Mouse (Mus musculus): ENCODE data around the gene Fads2. TPM values are rescaled to one million over a fixed set of nuclear protein-coding genes. Genes with fewer than 3 reads are reported as not detected.

The Fads2 gene
- total RNA-seq, 1 experiment from 2014 or later, result 30.8 TPM

DNA sequence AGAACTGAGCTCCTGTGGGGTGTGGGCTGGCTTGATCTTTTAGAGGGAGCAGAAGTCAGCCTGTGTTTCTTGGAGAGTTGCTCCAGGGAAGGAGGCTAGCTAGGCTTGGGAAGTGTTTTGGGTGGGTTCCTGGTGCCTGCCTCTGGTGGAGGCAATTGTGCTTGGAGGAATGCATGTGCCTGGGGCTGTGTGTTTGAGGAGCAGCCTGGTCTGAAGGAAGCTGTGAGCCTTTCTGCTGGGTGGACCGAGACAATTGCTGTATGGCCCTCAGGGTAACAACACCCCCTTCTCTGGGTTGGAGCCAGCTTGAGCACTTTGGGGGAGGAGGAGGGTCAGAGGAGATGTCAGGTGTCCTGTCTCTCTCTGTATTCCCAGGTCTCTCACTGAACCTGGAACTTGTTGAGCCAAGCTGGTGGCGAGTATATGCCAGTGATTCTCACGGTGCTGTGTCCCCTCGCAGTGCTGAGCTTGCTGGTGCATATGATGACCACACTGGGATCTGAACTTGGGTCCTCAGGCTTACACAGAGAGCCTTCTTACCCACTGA, 82.3 kb downstream of the Fads2 start:
- no peak for ATAC-seq (replicated peaks; ENCODE audit: low read depth, poor library complexity, severe bottlenecking)

DNA sequence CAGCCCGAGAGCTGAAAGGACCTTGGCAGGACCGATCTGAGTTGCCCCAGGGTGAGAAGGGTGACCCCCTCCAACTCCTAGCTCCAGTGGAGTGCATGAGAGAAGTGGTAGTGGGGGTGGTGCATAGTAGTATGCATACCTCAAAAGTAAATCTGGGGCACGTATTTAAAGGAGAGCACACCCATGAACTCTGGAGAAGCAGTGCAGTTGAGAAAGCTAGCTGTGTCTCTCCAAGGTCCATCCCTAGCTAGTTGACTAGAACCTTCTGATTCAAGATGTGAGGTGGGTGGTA, 83.1 kb downstream of the Fads2 start:
- ATAC-seq (replicated peaks; ENCODE audit: low read depth, poor library complexity, severe bottlenecking), result no peak

DNA sequence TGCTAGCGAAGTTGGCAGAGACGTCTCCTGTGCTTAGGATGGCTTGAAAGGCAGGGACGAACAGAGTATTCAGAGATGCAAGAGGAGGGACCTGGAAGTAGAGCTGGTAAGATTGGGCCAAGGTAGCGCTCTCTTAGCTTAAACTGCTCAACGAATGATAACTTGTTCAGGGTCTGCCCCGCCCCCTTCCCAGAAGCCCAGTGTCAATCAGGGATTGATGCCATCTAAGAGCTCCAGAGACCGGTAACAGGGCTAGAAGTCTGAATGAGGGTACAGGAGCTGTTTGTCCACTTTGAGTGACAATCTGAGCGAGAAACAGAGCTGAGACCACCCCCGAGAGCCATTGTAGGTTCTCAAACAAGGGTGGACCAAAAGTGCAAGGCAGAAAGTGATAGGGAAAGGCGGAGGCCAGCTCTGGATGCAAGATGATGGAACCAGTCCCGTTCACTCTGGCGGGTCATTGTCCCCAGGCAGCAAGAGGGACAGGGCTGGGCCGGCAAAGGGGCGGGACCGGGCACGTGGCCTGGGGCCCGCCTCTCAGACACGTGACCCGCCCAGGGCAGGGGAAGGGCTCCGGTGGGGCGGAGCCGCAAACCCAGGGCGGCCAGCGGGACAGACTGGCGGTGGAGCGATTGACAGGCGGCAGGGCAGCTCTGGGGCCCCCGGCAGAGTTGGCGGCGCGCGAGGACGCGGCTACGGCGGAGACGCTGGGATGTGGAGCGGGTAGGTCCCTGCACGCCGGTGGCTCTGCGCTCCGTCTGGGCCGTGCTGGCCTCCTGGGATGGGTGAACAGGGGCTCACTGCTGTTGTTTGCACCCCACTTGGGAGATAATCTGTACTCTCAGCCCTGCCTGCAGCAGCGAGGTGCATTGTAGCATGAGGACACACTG, 83.7 kb downstream of the Fads2 start:
- peak; percentile 68 for ATAC-seq (replicated peaks; ENCODE audit: low read depth, poor library complexity, severe bottlenecking)

DNA sequence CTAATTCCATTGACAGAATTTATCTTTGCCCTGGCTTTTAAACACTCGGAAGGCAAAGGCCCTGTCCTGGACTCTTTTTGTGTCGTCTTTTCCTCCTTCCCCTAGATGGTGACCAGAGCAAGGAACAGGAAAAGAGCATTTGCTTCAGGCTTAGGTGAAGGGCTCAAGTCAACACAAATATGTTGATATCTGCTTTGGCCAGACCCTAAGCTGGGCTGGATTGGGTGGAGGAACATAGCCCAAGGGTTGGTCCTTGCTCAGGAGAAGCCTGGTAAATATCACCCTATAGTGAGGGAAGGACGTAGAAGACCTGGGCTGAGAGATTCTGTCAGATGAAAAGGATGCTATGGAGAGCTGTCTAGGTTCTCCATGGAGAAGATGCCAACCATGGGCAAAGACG, 85.4 kb downstream of the Fads2 start:
- ATAC-seq (replicated peaks; ENCODE audit: low read depth, poor library complexity, severe bottlenecking), result no peak

DNA sequence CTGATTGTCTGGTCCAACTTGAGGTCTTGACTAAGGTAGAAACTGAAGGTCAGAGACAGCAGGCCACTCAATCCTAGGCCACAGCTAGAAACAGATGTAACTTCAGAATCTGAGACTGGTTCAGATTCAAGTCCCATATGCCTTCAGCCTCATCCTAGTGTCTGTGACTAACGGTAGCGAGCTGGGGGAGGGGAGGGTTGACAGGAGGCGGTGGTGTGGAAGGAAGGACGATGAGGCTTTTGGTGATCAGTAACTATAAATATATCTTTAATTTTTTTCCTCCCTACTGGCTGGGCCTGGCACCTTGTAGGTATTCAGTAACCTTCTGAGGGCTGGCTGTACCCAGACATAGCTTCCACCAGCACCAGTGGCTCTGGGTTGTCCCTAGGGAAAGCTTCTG, 86.1 kb downstream of the Fads2 start:
- no peak for ATAC-seq (replicated peaks; ENCODE audit: low read depth, poor library complexity, severe bottlenecking)

DNA sequence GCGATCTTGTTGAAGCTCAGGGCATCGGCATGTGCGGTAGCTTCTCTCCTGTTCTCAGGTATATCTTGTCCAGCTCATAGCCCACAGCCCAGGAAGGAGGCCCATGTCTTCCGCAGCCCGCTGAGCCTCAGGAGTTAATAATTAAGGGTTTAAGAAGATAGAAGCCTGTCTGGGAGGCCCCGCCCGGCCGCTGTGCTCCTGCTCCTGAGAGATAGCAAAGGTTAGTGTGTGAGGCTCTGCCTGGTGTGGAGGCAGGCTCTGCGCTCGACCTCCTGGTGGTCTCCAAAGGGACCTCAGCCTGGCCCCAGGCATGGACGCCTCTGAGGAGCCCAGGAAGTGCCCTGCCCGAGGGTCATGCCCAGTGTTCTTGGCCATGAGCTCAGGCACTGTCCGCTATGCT, 86.7 kb downstream of the Fads2 start:
- ATAC-seq (replicated peaks; ENCODE audit: low read depth, poor library complexity, severe bottlenecking), result peak; percentile 43

DNA sequence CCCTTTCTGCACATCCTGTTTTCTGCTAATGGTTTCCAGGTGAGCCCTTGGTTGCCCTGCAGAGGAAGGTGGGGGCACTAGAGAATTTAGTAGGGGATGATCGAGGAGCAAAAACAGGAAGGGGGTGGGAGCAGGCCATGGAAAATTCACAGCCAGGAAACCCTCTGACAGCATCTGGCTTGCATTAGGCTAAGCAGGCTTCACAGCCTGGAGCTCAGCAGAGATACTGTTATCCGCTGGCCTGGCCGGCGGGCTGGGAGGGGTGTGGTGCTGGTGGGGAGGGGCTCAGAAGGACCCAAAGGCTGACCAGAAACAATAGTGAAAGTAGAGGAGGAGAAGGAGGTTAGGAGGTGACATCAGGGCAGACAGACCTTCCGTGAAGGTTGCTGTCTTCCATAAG, 87.6 kb downstream of the Fads2 start:
- ATAC-seq (replicated peaks; ENCODE audit: low read depth, poor library complexity, severe bottlenecking), result no peak

DNA sequence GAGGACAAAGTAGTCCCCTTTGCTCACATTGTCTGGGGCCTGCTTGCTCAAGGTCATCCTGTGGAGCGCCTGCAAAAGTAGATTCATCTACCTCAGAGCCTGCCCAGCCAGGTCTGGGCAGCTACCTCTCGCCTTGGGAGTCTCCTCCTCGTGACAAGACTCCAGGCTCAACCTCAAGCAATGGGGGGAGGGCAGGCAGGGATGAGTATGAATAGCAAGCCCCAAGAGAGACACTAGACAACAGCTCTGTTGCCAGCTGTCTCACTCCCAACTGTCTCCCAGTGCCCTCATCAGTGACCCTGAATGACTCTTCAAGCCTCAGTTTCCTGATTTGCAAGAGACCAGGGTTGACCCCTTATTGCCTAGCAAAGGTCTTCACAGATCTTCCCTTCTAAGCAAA, 88.2 kb downstream of the Fads2 start:
- ATAC-seq (replicated peaks; ENCODE audit: low read depth, poor library complexity, severe bottlenecking), result no peak

DNA sequence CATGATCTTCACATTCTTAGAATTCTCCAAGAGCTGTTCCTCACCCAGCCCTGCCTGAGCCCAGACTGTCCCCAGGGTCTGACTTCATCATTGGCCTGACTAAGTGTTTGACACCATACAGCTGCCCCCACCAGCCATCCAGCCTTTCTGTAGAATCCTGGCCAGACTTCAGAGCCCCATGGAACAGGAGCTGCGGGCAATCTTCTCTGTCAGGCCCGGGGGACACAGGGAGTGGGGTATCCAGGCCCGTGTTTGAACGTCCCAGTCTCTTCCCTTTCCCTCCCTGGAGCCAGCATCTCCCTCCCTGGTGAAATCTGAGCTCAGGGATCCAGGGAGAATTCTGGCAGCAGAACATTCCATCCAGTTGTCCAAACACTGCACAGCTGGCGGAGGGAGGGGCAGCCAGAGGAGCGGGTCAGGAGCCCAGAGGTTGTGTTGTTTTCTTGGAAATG, 88.7 kb downstream of the Fads2 start:
- ATAC-seq (replicated peaks; ENCODE audit: low read depth, poor library complexity, severe bottlenecking), result no peak

Other genes starting within 250 kb of the Fads2 start
- gene Incenp, start 202.2 kb downstream of the Fads2 start, total RNA-seq (2017), result 76.5 and 149 TPM in 2 replicates
- gene Fth1, start 121.1 kb downstream of the Fads2 start, total RNA-seq (2017), result 695 and 890 TPM in 2 replicates
- gene Best1, start 100.1 kb downstream of the Fads2 start, total RNA-seq (2017), result not detected in 2 replicates
- gene Rab3il1, start 100.1 kb downstream of the Fads2 start, total RNA-seq (2017), result 8.1 and 8.8 TPM in 2 replicates
- 4.4 and 11.1 TPM in 2 replicates for gene Fads3, start 60.2 kb downstream of the Fads2 start, total RNA-seq (2017)
- 20.5 and 32.9 TPM in 2 replicates for gene Fads1, start 81.1 kb upstream of the Fads2 start, total RNA-seq (2017)
- gene Tmem258, start 102.3 kb upstream of the Fads2 start, total RNA-seq (2017), result 171 and 202 TPM in 2 replicates
- 113 and 118 TPM in 2 replicates for gene Fen1, start 102.4 kb upstream of the Fads2 start, total RNA-seq (2017)
- 0.05 TPM in 1 of 2 replicates, not detected in the other for gene Myrf, start 139.0 kb upstream of the Fads2 start, total RNA-seq (2017)
- not detected in 2 replicates for gene Dagla, start 203.1 kb upstream of the Fads2 start, total RNA-seq (2017)

Measured in common myeloid progenitor, adult 5-6 weeks (primary cell).